Mouse (Mus musculus) ES-E14 (cell line): Measurements from ENCODE around the gene Uba7.
A peak's percentile ranks its signal among the peaks of the same experiment; 100 is the strongest.

ENCODE experiments used
- CHD2 ChIP-seq: IDR thresholded peaks from 2 replicates; pipeline ENCODE4 v1.6.1; 2014; ENCODE audit warnings: mild to moderate bottlenecking, low read depth, low read length, inconsistent platforms
- ZC3H11A ChIP-seq: IDR thresholded peaks from 2 replicates; pipeline ENCODE4 v1.6.1; 2012; ENCODE audit warnings: low read depth, mild to moderate bottlenecking, inconsistent platforms, low read length, borderline replicate concordance
- ZNF384 ChIP-seq: IDR thresholded peaks from 2 replicates; pipeline ENCODE4 v1.6.1; 2012; ENCODE audit warnings: low read depth, low read length, inconsistent platforms

DNA sequence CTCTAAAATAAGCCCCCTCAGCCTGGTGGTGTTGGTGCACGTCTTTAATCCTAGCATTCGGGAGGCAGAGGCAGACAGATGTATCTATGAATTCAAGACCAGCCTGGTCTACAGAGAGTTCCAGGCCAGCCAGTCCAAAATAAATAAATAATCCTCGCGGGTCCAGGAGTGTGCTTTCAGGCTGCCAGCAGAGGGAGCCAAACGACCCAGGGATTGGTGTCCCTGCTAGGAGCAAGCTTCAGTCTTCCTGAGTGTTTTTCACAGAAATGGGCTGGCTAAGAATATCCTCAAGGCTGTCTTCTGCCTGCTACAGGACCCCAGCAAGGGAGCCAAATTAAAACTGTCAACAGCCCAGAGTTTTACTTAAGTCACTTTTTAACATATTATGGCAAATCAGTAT, 11.6 kb upstream of the Uba7 start:
- TF ChIP-seq ZNF384 (no peak), CHD2 (no peak), ZC3H11A (peak; percentile 56; the same call in 1 of the 2 replicates)
